Mouse (Mus musculus): Measurements from ENCODE around the gene Prkab2. TPM values are rescaled to one million over a fixed set of nuclear protein-coding genes. Genes with fewer than 3 reads are reported as not detected.

Gene Prkab2
- 10 to 100 TPM; 31.1 to 35.3 TPM for total RNA-seq (2021)

DNA sequence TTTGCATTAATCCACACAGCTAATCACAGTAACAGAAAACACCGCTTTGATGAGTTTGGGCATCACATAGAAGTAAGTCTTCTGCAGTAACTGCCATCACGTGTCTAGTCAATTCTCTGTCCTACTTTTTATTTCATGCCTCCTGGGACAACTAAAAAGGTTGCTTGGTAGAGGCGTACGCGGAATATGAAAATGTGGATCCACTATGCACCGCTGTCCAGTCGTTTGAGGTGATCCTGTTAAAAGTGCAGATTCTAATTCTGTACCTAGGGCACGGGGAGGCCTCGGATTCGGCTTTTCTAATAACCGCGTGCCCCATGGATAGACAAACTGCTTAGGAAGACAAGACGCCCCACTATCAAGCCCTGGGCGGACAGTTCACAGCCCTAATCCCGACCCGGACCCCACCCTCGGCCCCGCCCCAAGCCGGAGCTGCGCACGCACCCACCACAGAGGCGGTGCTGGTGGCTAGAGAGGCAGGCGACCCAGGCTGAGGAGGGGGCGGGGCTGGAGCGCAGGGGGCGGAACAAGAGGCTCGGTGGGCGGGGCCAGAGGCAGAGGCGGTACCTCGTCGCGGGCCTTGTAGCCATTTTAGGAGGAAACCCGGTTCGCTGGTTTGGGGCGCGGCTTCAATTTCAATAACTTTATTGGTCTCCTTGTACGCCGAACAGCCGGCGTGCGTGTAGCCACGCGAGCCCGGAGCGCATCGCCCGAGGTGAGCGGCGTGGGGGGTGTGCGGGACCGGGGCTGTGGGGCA, at the start of gene Prkab2:
Gene Prkab2, plus strand, starts transcription at position 539 of the 757 bp plus-strand sequence.
- DNase-seq (ENCODE audit: extremely low spot score in 1 of 2, low spot score in 1 of 2) = peak; percentile 97 to 99

DNA sequence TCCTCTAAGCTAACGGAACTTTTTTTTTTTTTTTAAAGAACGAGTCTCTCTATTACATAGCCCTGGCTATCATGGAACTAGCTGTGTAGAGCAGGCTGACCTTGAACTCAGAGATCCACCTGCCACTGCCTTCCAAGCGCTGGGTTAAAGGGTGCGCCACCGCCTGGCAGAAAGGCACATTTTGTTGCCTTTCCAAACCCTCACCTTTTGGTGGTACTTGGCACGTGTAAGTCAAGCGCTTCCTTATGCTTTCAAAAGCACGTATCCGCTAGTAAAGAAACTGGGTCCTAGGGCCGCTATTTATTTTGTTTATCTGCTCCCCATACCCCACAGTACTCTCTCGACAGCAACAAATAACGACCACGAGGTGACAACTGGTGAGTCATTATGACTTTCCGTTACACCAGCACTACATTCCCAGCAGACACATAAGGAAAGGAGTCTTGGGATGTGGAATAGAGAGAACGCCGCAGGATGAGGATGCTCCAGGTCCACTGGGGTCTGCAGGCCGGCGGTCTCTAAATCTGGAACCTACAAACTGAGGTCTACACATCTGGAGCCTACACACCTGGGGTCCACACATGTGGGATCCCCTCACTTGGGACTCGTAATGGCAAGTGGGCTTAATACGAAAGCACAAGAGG, 48.7 kb upstream of the Prkab2 start:
- no peak for DNase-seq (ENCODE audit: extremely low spot score in 1 of 2, low spot score in 1 of 2)

DNA sequence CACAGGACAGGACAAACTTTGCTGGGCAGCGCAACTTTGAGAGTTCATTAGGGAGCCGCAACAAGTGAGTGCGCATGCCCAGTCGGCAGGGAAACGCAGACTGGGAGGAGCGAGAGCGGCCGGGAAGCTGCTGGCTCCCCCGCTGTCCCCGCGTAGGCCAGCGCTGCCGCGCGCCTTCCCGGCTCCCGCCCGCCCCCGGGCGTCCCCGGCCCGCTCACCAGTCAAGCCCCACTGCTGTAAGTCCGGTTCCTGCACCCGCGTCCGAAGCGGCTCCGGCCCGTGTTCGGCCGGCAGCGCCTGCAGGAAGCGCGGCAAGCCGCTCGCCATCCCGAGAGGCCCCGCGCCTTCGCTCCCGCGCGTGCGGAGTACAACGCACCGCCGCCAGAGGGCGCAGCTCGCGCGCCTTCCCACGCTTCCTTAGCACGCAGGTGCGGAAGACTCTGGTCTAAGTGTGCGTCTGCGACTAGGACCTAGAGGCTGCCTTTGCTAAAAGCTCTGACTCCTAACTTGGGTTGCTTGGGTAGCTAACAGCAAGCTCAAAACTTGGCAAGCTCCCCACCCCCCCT, 48.1 kb upstream of the Prkab2 start, which contains the start of gene Chd1l:
Gene Chd1l, minus strand, starts transcription at position 359 of the 566 bp plus-strand sequence.
- peak; percentile 92 to 94 for DNase-seq (ENCODE audit: extremely low spot score in 1 of 2, low spot score in 1 of 2)

DNA sequence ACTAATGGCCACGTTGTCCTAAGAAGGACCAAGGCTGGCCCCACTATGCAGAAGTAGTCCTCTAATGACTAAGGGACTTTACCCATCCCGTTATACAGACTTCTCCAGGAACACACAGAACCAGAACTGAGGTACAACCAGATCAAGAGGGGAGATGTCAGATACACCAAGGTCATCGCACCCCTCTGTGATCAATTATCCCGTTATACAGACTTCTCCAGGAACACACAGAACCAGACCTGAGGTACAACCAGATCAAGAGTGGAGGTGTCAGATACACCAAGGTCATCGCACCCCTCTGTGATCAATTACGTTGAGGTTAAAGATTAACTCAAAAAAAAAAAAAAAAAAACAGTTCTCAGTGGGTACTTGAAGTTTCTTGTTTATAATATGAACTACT, 47.0 kb upstream of the Prkab2 start:
- DNase-seq (ENCODE audit: extremely low spot score in 1 of 2, low spot score in 1 of 2) = no peak

DNA sequence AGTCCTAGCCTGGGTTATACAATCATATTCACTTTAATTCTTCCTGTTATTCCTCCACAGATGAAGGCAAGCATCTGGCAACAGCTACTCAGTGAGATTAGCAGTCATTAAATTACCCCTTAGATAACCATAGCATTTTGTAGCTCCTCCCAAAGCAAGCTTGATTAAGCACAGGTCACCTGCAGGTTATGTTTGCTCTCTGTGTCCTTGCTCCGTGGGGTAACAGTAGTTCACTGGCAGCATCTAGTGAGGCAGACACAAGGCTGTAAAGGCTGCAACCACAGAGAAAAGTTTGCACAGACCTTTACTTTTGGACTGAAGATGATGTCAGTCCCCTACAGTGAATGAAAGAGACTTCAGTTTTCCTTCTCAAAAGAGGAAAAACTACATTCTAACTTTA, 42.8 kb upstream of the Prkab2 start:
- DNase-seq (ENCODE audit: extremely low spot score in 1 of 2, low spot score in 1 of 2) = no peak

DNA sequence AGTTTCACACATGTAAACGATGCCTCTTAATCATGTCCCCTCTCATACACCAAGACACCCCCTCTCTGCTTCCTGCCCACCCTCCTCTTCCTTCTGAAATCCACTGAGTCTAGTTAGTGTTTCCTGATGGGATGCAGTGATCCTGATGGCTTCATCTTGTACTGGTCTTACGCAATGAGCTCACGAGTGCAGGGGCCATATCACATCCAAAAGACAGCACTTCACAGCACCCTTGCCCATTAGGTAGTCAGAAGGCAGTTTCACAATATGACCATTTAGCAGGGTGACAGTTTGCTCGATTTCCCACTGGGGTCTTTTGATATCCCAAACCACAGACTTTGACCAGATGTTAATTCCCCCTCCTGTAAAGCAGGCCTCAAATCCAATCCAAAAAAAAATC, 42.1 kb upstream of the Prkab2 start:
- no peak for DNase-seq (ENCODE audit: extremely low spot score in 1 of 2, low spot score in 1 of 2)

DNA sequence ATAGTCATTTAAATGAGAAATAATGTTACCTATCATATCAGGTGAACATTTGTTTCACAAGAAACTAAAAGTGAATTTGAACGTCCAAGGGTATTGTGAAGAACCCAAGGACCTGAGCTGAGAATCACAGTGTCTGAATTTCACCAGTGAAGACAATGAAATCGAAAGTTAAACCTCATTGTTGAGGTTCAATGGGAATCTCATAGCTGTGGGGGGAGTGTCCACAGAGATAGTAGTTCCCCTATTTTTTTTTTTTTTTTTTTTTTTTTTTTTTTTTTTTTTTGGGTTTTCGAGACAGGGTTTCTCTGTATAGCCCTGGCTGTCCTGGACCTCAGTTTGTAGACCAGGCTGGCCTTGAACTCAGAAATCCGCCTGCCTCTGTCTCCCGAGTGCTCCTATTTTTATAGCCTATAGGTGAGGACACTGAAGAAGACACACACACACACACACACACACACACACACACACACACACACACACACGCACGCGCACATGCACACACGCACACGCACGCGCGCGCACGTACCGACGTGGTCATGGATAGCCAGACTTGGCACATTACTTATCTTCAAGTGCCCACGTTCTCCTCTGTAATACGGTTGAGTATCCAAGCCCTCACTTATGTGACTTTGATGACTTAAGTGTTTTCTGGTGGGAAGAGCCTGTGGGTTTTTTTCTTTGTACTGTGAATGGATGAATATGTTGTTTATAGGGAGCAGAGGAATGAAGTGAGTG, 40.7 kb upstream of the Prkab2 start:
- no peak for DNase-seq (ENCODE audit: extremely low spot score in 1 of 2, low spot score in 1 of 2)

DNA sequence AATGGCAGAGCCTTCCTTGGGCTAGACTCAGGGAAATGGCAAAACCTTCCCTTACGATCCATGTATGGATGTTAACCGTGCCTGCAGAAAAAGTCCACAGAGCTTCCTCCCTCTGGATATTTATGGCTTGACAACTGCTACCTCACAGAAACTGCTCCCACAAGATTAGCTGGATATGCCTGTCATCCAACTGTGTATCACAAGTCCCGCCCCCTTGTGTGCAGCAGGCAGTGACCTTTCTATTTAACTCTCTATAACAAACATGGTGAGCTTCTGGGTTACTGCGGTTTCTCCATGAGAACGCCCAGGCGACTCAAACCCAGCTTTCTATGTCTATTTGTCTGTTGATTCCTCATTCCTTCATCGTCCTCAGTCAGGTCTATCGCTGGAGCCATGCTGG, 40.1 kb upstream of the Prkab2 start:
- no peak for DNase-seq (ENCODE audit: extremely low spot score in 1 of 2, low spot score in 1 of 2)

DNA sequence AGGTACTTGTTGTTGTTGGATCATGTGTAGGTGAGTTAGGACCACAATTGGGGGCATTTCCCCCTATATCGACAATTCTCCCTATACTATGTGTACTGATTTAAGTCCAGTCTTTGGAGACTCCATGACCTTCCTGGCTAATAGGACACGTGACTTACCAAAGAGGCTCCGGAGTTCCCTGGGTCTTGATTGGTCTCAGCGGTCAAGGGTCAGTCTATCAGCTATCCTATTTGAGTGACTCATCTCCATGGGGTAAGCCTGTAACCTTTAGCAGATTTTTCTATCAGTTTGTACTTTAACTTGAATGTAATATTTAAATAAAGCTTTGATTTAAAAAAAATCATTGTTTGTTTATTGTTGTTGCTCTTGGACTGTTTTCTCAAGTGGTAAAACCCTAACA, 37.3 kb upstream of the Prkab2 start:
- DNase-seq (ENCODE audit: extremely low spot score in 1 of 2, low spot score in 1 of 2) = no peak

DNA sequence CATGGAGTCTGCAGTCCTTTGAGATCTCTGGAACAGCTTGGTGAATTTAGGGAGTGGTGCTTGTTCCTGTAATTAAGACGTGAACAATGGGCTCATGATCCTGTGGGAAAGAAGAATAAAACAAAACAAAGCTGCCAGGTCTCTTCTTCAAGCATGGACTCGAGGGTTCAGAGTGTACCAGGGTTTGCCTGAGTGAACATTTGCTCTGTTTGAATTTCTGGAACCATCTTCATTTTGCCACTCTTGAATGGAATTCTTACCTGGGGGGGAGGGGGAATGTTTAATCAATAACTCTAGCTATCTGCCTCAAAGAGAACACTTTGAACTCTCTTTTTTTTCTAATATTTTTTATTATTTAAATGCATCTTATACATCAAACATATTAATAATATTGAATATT, 33.4 kb upstream of the Prkab2 start:
- no peak for DNase-seq (ENCODE audit: extremely low spot score in 1 of 2, low spot score in 1 of 2)

DNA sequence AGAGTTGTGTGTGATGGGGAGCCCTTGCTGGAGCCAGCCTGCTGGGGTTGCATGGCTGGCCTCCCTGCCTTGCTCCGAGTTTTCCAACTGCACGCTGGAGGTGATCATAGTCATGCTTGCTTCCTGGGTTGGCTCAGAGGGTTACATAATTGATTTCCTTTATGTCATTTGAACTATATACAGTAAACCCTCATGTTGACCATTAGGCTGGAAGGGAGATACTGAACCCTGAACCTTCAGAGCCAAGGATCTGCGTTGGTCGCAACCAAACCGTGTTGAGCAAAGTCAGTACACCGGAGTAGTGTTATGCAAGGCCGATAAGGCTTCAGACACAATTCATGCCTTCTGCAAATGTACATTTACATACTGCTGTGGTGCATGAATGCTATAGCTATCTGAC, 30.1 kb upstream of the Prkab2 start:
- DNase-seq (ENCODE audit: extremely low spot score in 1 of 2, low spot score in 1 of 2) = no peak

DNA sequence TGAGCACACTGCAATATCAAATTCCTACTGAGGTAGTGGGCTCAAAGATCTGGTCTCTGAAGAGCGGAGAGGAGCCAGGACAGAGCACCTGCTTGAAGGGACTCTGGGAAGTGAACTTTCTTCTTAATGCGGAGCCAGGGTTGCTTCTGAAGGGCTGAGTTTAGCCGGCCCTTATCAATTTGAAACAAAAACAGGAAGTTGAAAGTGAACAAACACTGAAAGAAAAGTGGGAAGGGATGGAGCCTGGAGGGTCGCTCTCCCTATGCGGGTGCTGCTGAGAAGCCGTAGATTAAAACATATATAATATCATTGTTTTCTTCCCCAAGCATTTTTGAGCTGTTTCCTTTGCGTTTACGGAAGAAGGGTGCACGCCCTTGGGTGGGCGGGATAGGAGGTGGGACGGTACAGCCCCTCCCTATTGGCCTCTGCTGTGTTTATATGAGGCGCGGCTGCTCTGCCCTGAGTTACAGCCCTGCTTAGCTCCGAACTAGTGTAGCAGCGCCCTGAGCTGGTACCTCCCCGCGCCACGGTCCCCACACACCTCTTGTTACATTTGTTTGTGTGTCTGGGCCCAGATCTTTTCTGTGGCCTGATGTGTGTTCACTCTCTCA, 29.5 kb upstream of the Prkab2 start, which contains the start of gene Fmo5:
Gene Fmo5, plus strand, starts transcription at position 414 of the 611 bp plus-strand sequence.
- DNase-seq (ENCODE audit: extremely low spot score in 1 of 2, low spot score in 1 of 2) = no peak

DNA sequence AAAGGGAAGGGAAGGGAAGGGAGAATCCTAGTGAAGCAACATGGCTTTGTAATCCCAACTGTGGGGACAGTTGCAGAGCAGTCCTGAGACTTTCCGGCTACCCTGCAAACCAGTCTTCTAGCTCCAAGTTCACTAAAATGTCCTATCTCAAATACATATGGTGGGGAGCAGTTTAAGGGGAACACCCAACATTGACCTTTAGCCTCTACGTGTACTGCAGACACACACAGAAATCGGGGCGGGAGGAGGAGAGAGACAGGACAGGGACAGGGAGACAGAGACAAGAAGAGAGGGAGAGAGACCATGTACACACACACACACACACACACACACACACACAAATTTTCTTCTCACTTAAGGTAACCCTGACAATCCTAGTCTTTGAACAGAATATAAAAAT, 28.1 kb upstream of the Prkab2 start:
- no peak for DNase-seq (ENCODE audit: extremely low spot score in 1 of 2, low spot score in 1 of 2)

DNA sequence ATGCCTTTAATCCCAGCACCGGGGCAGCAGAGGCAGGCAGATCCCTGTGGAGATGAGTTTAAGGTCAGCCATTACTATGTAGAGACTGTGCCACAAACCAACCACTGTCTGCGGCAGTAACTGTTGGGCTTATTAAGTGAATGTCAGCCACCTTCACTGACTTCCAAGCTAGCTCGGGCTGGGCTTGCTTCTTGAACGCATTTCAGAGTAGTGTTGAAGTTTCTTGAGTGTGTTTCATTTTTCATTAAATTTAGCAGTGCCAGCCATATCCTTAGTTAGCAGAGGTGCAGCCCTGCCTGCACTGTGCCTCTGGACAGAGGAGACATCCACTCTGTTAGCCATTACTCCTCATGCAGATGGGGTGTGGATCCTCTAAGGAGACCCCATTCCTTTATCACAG, 27.2 kb upstream of the Prkab2 start:
- no peak for DNase-seq (ENCODE audit: extremely low spot score in 1 of 2, low spot score in 1 of 2)

DNA sequence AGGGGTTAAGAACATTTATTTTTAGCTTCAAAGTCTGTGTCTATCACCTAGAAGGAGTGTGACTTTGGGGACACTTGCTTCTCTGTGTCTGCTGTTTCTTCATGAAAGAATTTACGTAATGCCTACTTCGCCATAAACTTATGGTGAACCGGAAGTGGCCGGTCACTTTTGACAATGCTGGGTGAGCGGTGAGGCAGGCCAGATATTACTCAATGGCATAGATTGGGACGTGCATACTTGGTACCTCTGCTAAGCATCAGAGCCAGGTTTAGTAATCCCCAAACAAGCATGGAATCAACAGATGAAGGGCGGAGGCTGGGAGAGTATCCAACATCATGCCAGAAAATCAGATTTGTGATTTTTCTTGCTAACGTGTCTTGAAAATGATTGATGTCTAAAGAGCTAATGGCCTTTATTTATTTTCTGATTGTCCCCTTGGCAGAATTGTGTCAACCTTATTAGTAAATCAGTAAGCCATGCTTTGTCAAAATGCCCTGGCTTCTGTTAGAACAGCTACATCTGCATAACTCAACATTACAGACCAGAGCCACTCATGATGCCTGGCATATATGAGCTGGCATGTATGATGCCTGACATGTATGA, 26.6 kb upstream of the Prkab2 start:
- no peak for DNase-seq (ENCODE audit: extremely low spot score in 1 of 2, low spot score in 1 of 2)

DNA sequence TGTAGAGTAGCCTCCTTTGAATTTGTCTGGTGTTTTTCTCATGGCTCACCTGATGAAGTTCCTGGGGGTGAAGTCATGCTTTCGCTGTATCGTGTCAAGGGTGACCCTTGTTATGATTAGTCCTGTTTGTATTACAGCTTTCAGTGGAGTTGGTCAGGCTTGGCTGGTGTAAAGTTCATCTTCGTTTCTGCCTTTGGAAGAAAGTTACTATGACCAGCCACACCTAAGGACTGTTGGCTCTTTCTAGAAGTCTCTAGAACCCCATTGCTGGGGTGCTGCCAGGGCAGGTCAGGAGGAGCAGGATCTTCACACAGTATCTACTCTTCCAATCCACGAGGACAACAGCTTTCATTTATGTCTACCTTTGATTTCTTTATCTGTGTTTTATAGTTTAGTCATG, 24.5 kb upstream of the Prkab2 start:
- no peak for DNase-seq (ENCODE audit: extremely low spot score in 1 of 2, low spot score in 1 of 2)

DNA sequence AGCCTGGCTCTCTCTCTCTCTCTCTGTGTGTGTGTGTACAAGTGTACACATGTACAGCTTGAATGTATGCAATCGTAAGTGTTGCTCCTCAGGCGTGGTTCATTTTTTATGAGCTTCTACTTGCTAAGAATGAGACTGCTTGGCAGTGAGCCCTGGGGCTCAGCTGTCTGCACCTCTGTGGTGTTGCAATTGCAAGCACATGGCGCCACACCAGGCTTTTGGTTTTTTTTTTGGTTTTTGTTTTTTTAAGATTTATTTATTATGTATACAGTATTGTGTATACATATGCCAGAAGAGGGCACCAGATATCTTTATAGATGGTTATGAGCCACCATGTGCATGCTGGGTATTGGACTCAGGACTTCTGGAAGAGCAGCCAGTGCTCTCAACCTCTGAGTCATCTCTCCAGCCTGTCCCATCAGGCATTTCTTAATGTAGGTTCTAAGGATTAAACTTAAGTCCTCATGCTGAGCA, 23.7 kb upstream of the Prkab2 start:
- no peak for DNase-seq (ENCODE audit: extremely low spot score in 1 of 2, low spot score in 1 of 2)

DNA sequence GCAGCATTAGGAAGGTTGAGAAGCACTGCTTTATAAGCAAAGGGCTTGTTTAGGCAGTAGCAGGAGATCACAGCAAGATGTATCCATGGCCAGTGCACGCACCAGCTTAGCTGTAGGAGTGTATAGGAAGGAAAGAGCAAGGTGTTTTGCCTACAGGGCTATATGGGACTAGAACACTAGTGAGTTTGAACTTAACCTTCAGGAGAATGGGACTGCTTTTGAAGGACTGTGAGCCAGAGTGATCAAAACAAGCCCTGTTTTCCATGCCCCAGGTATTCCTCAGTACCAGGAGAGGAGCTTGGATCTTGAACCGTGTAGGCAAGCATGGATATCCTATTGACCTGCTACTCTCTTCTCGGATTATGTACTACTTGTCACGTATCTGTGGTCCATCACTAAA, 16.6 kb upstream of the Prkab2 start:
- no peak for DNase-seq (ENCODE audit: extremely low spot score in 1 of 2, low spot score in 1 of 2)

DNA sequence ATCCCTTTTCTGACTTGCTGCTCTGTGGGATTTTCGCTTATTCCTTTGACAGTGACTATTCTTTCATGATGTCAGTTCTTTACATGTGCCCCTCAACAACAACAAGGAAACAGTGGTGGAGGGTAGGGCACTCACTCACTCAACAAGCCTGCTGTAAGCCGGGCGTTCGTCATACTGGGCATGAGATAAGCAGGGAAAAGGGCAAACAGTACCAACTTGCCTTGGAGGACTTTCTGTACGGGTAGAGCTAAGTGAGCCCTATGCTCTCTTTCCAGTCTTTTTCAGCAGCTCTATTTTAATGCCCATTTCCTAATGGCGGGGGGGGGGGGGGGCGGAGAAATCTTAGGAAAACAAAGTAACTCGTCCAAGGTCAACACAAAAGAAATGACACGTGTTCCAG, 16.0 kb upstream of the Prkab2 start:
- DNase-seq (ENCODE audit: extremely low spot score in 1 of 2, low spot score in 1 of 2) = no peak

DNA sequence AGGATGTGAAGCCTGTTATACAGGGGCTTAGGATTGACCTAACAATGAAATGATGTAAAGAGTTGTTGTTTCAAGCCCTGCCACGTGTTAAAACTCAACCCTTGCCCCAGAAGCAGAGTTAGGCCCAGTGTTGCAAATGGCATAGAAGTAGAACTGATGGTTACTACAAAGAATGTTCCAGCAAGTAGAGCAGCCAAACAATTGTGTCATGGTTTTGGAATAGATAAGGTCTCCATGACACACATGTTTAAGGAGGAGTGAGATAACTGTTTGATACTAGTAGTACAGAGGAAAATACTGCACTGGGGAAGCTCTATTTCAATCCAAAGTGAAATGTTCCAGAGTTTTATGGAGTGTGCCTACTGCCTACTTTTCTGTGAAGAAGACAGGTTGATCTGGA, 9.5 kb upstream of the Prkab2 start:
- DNase-seq (ENCODE audit: extremely low spot score in 1 of 2, low spot score in 1 of 2) = no peak
